In the genomic region with DNA sequence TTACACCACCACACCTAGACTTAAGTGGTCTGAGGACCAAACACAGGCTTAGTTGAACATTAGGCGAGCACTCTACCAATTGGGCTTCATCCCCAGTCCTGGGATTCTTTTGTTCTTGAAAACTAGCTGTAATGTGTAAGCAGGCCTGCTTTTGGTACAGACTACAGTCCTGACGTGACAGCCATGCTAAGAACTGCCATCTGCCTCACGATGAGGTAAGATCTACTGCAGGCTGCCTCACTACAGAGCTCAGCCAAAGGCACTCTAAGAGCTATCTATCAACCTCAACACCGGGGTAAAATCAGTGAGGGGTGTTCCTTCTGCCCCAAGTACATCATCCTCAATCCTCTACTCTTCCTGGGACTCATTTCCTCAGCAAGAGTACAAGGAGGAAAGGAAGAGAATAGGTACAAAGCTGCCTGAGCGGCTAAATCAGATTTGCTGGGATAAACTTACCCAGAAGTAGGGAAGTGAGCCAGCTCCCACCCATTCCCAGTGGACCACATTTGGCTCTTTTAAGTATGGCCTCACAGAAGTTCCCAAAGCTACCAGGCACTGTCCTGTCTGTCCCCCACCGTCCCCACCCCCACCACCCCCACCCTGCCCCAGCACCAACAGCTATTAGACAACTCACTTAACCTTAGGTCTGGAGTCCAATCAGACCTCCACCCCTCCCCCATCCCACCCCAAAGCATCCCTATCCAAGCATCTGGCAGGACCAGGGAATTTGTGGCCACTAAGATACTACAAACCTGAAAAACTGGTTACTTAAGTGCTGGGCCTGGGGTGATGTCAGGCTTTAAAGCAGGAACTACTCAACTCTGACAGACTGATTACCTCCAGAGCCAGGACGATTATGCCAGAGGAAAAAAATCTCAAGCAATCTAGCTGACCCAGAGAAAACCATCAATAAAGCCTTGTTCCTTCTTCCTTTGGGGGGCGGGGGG, we compare ENCODE assay signal across 9 mouse cellular contexts. TPM values are rescaled to one million over a fixed set of nuclear protein-coding genes. Genes with fewer than 3 reads are reported as not detected.
A peak's percentile ranks its signal among the peaks of the same experiment; 100 is the strongest.
DNase-seq lines count a peak whose midpoint lies in the region; ATAC-seq and TF ChIP-seq lines count a peak whose summit lies in the region.
"Had no signal": no experiment of that assay in that cellular context is flagged by ENCODE, and none has a peak within 500 bp of the region (broad histone marks: within the 10 kb centered on the region; RNA-seq: fewer than 3 reads in every experiment).

No protein-coding gene starts in this region.

- no peak for ATAC-seq in embryonic facial prominence, embryonic 13.5 days (ENCODE audit: insufficient number of reproducible peaks, insufficient read depth, low FRiP score, low TSS enrichment, low read depth)
- ATAC-seq in intestine, postnatal 0 days = peak; percentile 75
- no peak for ATAC-seq in erythroid progenitor cell, adult 5-6 weeks (replicated peaks; ENCODE audit: low FRiP score, poor library complexity, severe bottlenecking)
- ATAC-seq: activated CD4-positive, CD25-positive, alpha-beta regulatory T cell, adult 4 months had no signal

- H3K9me3 ChIP-seq in embryonic facial prominence, embryonic 13.5 days = 0 out of 2 replicates have a peak, but pooled peaks cover 3% of the 10 kb centered on the region
- H3K9me3 ChIP-seq in intestine, postnatal 0 days (ENCODE audit: control insufficient read depth) = no peaks in the 10 kb centered on the region

- no peak overlapping the region for H3K4me3 ChIP-seq in embryonic facial prominence, embryonic 13.5 days
- H3K4me3 ChIP-seq in intestine, postnatal 0 days (ENCODE audit: low read depth, low read length) = no peak overlapping the region

- H3K4me2 ChIP-seq in embryonic facial prominence, embryonic 13.5 days = peak overlapping the region; percentile 29
- peak overlapping the region; percentile 45 for H3K4me2 ChIP-seq in intestine, postnatal 0 days (replicated peaks; ENCODE audit: low read depth)

- no peaks in the 10 kb centered on the region for H3K27me3 ChIP-seq in embryonic facial prominence, embryonic 13.5 days
- H3K27me3 ChIP-seq in intestine, postnatal 0 days (replicated peaks; ENCODE audit: control insufficient read depth, insufficient read depth, low read length) = no peaks in the 10 kb centered on the region

- peaks cover 58% of the 10 kb centered on the region for H3K4me1 ChIP-seq in embryonic facial prominence, embryonic 13.5 days
- H3K4me1 ChIP-seq in intestine, postnatal 0 days (replicated peaks; ENCODE audit: control insufficient read depth, insufficient read depth, low read length) = peaks cover 11% of the 10 kb centered on the region

- peaks cover 40% of the 10 kb centered on the region for H3K36me3 ChIP-seq in embryonic facial prominence, embryonic 13.5 days
- peaks cover 4% of the 10 kb centered on the region for H3K36me3 ChIP-seq in intestine, postnatal 0 days (ENCODE audit: control insufficient read depth, insufficient read depth)

- H3K27ac ChIP-seq in embryonic facial prominence, embryonic 13.5 days = peak overlapping the region; percentile 85
- H3K27ac ChIP-seq in intestine, postnatal 0 days (ENCODE audit: low read depth, low read length) = peak overlapping the region; percentile 60

- 25% methylated on average over 8 of the region's 8 CpGs for WGBS in embryonic facial prominence, embryonic 13.5 days
- WGBS in intestine, postnatal 0 days = 23% methylated on average over 8 of the region's 8 CpGs

- H3K9ac ChIP-seq in embryonic facial prominence, embryonic 13.5 days = peak overlapping the region; percentile 40; the same call in 1 of the 2 replicates
- H3K9ac ChIP-seq in intestine, postnatal 0 days (ENCODE audit: low read depth, low read length) = 0 out of 2 replicates have a peak overlapping the region, but pooled peaks have one; percentile 1

- TF ChIP-seq CTCF in intestine, postnatal 0 days (IDR thresholded peaks at IDR 0.05; ENCODE audit: low read depth) = no peak

- peak; percentile 64 to 81 for DNase-seq in lung, adult 18-20 months
- no peak for DNase-seq in lung, postnatal 14 days
- DNase-seq in lung, postnatal 25 days (ENCODE audit: low spot score) = peak; percentile 84
- DNase-seq in frontal cortex, postnatal 25 days (ENCODE audit: low spot score in 2 of 2) = no peak
- no peak for DNase-seq in cerebellum, postnatal 36 days

RNA-seq across cellular contexts. Expression of a gene that starts 19.8 kb away (rescaled TPM):
- 27.9 and 35.4 TPM in 2 replicates for polyA plus RNA-seq in embryonic facial prominence, embryonic 13.5 days (2015; fragmentation: Nextera tagmentation; extraction: Ambion mirVana)
- 25.1 and 28.7 TPM in 2 replicates for polyA plus RNA-seq in intestine, postnatal 0 days (2015; fragmentation: Nextera tagmentation; extraction: Ambion mirVana)
- total RNA-seq in erythroid progenitor cell, adult 5-6 weeks (2015; ENCODE audit: low replicate concordance) = 1.7 and 2.2 TPM in 2 replicates
- 5.4 and 12.9 TPM in 2 replicates for total RNA-seq in erythroid progenitor cell, adult 5-6 weeks (2017; ENCODE audit: low replicate concordance)

Comparison
In these comparisons a context has a peak if more than half of its experiments do, and no peak if none do; other contexts are left out.
1. DNase-seq: peak in lung, adult 18-20 months (2 of 2) and lung, postnatal 25 days (single experiment); none in lung, postnatal 14 days (single experiment), frontal cortex, postnatal 25 days (0 of 2) and cerebellum, postnatal 36 days (0 of 2).